Mouse (Mus musculus): ENCODE measurements around the gene Zfp646.

GRCm38 (mm10) chr7:127895442-127895841, 19.4 kb downstream of the Zfp646 start, which contains the start of the genes Gm21974 and Vkorc1:
- TF ChIP-seq CHD1 (IDR thresholded peaks at IDR 0.05; ENCODE audit: low read depth, low read length): no peak
- no peak for TF ChIP-seq POLR2AphosphoS2 (IDR thresholded peaks at IDR 0.05; ENCODE audit: low read depth, low read length)
- TF ChIP-seq USF1 (IDR thresholded peaks at IDR 0.05; ENCODE audit: low read depth, low read length): no peak
- no peak for TF ChIP-seq ZMIZ1 (IDR thresholded peaks at IDR 0.05; ENCODE audit: low read depth, low read length)
- TF ChIP-seq POLR2A (IDR thresholded peaks at IDR 0.05; ENCODE audit: low read depth, low read length): no peak
- TF ChIP-seq EP300 (IDR thresholded peaks at IDR 0.05; ENCODE audit: low read length): no peak
- no peak for TF ChIP-seq CTCF (conservative IDR thresholded peaks at IDR 0.05 in 1 of 2, IDR thresholded peaks at IDR 0.05 in 1 of 2; ENCODE audit: low read depth in 2 of 2, low read length in 2 of 2)
- no peak for TF ChIP-seq E2F4 (IDR thresholded peaks at IDR 0.05; ENCODE audit: insufficient replicate concordance, low read depth, low read length)
- no peak for TF ChIP-seq TBP (conservative IDR thresholded peaks at IDR 0.05; ENCODE audit: low read depth, low read length)

Data from CH12.LX (cell line).